Mouse (Mus musculus): ENCODE results near the gene Gtf2ird1.
"Not testable (repeated sequence)": the region's sequence is repeated elsewhere in the genome, so short reads cannot be mapped to it uniquely, and the experiment has no call there.

Gene Gtf2ird1

DNA sequence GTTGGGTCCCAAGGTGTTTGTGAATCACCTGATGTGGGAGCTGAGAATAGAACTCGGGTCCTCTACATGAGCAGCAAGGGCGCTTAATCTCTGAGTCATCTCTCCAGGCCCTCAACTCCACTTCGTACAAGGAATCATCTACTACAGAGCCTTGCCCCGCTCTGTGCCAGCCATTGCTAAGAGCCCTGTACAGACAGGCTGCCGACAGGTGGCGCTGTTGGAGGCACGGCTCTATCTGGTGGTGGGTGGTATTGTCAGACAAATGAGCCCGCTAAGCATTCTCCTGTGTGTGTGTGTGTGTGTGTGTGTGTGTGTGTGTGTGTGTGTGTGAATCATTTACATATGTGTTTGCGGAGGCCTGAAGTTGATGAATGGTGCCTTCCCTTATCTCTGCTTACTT, 111.1 kb downstream of the Gtf2ird1 start:
- DNase-seq (ENCODE audit: low read depth, low spot score): peak; percentile 92

DNA sequence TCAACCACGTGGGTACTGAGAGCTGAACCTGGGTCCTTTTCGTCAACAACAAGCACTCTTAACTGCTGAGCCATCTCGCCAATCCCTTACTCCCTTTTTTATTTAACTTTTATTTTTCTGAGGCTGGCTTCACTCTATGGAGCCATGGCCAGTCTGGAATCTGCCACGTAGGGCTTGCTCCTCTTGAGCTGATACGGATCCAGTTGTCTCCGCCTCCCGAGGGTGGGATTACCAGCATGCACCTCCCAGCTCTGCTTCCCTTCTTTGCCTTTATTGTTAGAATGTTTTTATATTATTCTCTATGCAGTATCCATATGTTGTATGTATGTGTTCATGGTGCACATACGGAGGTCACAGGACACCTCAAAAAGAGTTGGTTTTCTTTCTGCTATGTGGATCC, 112.4 kb downstream of the Gtf2ird1 start:
- no peak for DNase-seq (ENCODE audit: low read depth, low spot score)

DNA sequence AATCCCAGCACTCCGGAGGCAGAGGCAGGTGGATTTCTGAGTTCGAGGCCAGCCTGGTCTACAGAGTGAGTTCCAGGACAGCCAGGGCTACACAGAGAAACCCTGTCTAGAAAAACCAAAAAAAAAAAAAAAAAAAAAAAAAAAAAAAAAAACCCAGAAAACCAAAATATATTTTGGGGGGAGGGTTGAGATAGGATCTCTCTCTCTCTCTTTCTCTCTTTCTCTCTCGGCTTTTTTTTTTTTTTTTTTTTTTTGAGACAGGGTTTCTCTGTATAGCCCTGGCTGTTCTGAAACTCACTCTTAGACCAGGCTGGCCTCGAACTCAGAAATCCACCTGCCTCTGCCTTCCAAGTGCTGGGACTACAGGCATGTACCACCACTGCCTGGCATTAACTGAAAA, 113.0 kb downstream of the Gtf2ird1 start:
- DNase-seq (ENCODE audit: low read depth, low spot score): not testable (repeated sequence)

DNA sequence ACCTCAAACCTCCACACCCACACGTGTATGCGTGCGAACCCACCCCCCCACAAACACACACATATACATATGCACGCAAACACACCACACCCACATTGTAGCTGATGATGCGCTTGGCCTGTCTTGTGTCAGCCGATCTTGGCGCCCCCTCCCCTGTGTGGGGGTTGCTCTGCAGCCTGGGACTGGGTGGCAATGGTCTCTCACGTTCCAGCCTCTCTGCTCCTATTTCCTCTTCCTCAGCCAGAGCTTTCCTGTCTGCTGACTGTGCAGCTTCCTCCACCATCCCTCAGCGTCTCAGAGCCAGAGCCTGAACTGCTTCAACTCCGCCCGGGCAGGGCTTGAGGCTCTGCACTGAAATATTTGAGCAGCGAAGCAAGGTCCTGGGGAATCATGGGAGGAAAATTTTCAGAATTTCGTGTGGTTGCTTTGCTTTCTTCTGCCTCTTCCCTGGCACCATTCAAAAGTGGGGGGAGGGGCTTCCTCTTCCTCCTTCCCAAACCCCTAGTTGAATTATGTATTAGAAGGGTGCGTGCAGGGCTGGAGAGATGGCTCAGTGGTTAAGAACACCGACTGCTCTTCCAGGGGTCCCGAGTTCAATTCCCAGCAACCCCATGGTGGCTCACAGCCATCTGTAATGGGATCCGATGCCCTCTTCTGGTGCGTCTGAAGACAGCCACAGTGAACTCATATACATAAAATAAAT, 113.9 kb downstream of the Gtf2ird1 start:
- DNase-seq (ENCODE audit: low read depth, low spot score): peak; percentile 73

DNA sequence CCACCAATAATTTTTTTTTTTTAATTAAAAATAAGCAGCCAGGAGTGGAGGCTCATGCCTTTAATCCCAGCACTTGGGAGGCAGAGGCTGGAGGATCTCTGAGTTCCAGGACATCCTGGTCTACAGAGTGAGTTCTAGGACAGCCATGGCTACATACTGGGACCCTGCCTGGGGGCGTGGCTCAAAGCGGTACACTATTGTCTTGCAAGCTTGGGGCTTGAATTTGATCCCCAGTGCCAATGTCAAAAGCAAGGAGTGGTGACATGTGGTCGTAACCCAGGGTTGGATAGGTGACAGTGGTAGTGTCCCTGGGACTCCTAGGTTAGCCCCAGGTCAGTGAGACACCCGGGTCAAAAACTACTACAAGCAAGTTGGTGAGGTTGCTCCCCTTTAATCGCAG, 114.8 kb downstream of the Gtf2ird1 start:
- DNase-seq (ENCODE audit: low read depth, low spot score): peak; percentile 80

DNA sequence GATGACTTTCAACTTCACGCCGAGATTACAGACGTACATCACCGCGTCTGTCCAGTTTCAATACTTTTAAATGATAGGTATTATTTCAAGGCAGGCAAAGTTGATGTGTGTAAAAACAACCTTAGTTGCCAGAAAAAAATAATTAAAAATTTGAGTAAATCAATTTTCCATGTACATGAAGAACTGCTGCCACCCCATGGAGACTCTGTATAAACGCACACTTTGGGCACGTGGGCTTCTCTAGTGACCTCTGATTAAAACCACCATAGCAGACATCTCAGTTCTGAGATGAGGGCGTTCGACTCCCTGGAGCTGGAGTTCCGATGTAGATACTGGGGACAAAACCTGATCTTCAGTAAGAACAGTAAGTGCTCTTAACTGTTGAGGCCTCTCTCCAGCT, 115.2 kb downstream of the Gtf2ird1 start:
- DNase-seq (ENCODE audit: low read depth, low spot score): peak; percentile 71

DNA sequence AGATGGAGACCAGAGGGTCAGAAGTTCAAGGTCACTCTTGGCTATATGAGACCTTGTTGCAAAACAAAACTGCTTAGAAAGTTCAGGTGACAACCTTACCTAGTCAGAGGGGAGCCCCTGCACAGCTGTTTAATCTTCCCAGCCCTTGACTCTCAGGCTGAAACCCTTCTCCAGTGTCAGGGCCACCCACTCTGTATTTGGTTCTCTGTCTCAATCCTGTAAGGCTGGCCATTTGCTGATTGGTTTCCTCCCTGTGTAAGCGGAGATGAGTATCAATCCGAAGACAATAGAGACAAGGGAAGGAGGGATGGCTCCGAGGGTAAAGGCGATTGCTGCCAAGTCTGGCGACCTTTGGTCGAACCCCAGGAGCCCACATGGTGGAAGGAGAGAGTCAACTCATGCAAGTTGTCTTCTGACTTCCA, 116.4 kb downstream of the Gtf2ird1 start:
- peak; percentile 97 for DNase-seq (ENCODE audit: low read depth, low spot score)

DNA sequence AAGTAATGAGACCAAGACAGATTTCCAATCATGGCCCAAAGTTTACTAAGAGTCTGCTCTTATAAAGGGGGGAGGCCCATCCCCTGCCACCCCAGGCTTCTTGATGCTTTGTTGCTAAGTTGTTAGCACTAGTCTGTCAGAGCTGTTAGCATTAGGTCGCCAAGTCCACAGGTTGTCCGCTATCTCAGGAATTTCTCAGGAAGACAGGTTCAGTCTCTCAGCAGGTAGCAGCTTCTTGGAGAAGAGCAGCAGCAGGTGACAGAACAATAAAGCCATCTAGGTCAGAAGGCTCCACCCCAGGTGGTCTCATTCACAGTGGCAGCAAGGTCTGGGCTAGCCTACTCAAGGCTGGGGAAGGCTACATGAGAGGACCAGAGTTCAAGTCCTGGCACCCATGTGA, 119.5 kb downstream of the Gtf2ird1 start:
- DNase-seq (ENCODE audit: low read depth, low spot score): peak; percentile 85

DNA sequence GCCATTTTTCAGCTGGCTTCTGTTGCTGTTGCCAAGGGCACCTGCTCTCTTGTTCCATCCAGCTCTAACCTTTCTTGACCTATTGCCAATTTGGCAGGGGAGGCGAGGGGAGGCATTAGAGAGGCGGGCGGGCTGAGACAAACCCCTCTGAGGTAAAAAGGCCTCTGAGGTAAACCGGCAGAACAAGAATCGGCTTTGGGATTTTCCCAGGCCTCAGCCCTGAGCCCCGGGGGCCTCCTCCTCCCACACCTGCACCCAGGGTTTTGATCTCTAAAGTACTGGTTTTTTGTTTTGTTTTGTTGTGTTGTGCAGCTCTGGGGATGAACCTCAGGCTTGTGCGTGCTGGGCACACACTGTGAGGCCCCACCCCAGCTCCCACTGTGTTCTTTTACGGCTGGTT, 123.8 kb downstream of the Gtf2ird1 start:
- peak; percentile 87 for DNase-seq (ENCODE audit: low read depth, low spot score)

DNA sequence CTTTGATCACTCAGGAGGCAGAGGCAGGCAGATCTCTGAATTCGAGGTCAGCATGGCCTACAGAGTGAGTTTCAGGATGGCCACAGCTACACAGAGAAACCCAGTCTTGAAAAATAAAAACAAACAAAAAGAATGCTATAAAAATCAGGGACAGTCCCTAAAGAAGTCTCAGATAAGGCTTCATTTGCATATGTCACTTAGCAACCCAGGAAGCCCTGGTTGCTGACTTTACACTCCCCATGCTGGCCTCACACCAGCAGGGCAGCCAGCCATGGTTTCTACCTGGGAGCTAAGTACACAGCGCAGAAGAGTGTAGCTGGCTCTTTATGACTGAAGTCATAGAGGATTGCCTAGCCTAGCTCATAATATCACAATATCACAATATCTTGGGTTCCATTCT, 126.4 kb downstream of the Gtf2ird1 start:
- DNase-seq (ENCODE audit: low read depth, low spot score): no peak

DNA sequence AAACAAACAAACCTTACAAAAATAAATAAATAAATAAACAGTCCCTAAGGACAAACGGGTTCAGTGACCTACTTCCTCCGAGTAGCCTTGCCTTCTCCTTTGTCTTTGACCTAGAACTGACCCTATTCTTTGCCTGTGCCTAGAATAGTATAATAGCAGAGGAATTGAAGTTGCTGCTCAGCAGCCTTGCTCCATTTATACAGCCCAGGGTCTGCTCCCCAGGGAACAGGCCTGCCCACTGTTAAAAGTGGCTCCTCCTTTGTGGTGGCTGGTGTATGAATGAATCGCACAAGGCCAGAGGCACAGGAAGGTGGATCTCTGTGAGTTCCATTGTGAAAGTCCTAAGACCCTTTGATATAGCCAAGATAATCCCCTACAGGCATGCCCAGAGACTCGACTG, 127.2 kb downstream of the Gtf2ird1 start:
- peak; percentile 62 for DNase-seq (ENCODE audit: low read depth, low spot score)

DNA sequence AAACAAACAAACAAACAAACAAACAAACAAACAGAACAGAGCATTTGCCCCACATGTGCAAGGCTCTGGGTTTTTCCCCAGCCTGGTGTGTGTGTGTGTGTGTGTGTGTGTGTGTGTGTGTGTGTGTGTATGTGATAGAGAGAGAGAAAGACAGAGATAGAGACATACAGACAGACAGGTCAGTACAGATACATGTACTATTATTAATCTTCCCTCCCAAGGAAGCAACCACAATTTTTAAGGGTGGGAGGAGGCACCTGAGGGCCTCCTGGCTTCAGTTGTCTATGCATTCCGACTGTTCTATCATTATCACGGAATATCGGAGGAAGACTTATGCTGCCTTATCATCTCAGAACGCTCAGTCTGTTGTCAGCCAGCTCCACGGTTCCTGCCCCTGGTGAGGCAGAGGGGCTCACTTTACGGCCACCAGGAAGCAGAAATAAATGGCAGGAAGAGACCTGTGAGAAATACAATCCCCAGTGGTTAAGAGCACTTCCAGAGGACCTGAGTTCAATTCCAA, 128.0 kb downstream of the Gtf2ird1 start:
- no peak for DNase-seq (ENCODE audit: low read depth, low spot score)

DNA sequence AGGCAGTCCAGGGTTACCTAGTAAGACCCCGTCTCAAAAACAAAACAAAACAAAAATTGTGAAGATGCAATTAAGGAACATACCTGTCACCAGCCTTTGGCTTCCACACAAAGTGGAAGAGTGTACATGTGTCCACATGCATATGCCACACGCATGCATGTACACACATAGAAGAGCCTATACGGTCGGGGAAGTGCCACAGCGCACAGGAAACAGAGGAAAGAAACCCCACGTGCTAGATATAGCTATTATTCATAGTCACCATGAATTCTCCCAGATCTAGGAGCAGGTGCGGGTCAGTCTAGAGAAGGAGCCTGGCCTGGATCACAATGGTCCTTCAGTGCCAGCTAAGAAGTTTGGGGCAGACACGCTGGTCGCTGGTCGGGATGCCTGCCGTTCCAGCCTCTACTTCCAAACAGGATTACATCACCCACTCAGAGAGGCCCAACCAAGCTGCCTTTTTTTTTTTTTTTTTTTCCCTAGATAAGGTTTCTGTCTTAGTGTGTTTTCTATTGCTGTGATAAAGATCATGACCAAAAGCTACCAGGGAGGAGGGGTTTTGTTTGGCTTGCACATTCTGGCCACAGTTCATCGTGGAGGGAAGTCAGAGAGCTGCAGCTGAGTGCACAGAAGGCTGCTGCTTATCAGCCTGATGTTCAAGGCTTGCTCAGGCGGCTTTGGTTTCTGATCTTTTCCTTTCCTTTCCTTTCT, 130.5 kb downstream of the Gtf2ird1 start:
- no peak for DNase-seq (ENCODE audit: low read depth, low spot score)

DNA sequence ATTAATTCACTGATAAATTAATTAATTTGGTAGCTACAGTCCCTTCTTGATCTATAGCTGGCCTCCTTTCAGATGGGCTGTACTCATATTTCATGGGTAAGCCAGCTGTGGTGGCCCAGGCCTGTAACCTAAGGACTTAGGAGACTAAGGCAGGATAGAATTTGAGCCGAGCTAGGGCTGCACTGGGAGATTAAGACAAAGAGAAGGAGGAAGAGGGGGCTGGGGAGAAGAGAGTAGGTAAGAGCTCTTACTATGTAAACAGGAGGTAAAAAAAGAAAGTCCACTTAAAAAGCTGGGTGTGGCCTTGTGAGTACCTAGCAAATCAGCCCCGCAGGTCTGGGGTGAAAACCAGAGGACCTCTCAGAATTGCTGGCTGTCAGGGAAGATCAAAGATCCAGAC, 132.6 kb downstream of the Gtf2ird1 start:
- DNase-seq (ENCODE audit: low read depth, low spot score): peak; percentile 46

DNA sequence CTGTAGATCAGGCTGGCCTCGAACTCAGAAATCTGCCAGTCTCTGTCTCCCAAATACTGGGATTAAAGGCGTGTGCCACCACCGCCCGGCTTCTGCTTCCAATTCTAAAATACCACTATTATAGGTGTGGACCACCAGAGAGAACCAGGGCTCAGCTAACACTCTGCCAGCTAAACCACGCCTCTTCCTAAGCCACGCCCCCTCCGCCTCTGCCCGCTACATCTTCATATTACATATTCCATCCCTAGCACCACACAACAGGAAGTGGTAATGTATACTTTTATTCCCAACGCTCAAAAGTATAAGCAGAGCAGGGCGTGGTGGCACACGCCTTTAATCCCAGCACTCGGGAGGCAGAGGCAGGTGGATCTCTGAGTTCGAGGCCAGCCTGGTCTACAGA, 133.2 kb downstream of the Gtf2ird1 start:
- DNase-seq (ENCODE audit: low read depth, low spot score): peak; percentile 52

DNA sequence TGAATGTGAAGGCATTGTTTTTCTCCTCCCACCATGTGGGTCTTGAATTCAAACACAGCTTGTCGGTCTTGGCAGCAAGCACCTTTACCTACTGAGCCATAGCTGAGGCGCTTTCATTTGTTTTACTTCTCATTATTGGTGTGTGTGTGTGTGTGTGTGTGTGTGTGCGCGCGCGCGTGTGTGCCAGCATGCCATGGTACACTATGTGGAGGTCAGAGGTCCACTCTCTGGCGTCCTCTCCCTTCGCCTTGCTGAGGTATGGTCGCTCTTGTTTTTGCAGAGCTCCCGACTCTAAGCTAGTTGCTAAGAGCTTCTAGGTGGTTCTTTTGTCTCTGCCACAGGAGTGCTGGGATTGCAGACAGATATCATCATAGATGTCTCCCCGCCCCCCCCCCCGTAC, 134.2 kb downstream of the Gtf2ird1 start:
- DNase-seq (ENCODE audit: low read depth, low spot score): no peak

DNA sequence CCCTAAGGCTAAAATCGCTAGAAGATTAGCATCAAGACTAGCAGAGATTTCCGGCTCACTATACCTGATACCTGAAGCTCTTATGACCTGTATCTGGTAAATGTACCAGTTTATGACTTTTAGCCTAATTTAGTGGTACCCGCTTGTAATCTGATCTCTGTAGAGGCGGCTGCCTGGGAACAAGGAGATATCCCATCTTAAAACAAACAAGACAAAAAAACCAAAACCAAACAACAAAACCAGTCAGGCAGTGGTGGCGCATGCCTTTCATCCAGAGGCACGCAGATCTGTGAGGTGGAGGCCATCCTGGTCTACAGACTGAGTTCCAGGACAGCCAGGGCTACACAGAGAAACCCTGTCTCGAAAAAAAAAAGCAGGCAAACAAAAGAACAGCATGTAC, 134.8 kb downstream of the Gtf2ird1 start:
- DNase-seq (ENCODE audit: low read depth, low spot score): no peak

DNA sequence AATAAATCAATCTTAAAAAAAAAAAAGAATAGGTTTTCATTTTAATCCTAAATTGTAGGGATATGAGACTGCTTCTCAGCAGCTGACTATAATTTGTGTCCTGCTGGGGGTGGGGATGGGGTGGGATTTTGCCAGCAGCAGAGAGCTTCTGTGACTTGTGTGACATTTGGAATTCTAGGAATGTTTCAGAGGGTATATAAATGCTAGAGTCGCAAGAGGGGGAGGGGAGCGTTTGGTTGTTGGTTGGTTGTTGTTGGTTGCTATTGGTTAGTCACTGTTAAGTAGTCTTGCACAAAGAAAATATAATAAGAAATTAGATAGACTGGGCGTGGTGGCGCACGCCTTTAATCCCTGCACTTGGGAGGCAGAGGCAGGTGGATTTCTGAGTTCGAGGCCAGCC, 137.6 kb downstream of the Gtf2ird1 start:
- peak; percentile 42 for DNase-seq (ENCODE audit: low read depth, low spot score)

DNA sequence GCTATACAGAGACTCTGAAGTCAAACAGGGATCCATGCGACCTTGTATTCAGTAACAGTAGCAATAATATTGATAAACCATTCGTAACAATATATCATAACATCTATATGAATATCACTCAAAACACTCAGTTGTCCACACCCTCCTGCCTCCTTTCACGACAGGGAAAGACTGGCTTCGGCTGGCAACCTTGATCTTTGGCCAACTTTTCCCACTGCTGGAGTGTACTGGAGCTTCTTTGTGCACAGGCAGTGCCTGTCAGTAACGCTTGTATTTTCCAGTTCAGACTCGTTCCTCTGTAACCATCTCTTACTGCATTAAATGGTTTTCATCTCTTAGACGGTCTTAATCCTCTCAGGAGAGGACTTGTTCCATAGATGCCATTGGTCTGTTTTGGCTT, 139.8 kb downstream of the Gtf2ird1 start:
- DNase-seq (ENCODE audit: low read depth, low spot score): no peak

DNA sequence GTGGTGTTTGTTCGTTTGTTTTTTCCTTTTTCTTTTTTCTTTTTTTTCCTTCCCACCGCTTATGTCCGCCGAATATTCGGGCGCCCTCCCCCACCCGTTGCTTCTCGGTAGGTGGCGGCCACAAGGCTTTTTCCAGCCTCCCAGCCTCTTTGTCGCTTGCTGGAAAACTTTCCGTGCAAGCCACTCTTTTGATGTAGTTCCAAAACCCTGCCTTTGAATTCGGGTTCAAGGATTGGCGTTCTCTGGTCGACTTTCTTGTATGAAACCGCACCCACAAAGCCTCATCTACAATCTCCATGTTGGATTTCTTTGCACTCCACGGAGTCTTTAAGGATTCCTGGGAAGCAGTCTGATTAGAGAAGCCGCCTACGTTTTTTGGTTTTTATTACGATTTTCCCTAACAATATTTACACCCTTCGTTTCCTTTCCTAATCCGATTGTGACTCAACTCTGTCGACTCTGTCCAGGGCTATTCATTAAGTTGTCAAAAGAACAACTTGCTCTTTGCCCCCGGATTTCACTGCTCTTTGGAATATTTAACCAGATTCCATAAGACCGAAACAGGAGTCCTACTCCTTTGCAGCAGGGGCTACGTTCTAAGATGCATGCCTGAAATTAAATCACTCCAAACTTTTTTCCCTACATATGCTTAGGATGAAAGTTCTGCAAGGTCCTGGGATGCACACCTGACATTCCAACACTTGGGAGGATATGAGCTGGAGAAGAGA, 140.7 kb downstream of the Gtf2ird1 start:
- peak; percentile 72 for DNase-seq (ENCODE audit: low read depth, low spot score)

DNA sequence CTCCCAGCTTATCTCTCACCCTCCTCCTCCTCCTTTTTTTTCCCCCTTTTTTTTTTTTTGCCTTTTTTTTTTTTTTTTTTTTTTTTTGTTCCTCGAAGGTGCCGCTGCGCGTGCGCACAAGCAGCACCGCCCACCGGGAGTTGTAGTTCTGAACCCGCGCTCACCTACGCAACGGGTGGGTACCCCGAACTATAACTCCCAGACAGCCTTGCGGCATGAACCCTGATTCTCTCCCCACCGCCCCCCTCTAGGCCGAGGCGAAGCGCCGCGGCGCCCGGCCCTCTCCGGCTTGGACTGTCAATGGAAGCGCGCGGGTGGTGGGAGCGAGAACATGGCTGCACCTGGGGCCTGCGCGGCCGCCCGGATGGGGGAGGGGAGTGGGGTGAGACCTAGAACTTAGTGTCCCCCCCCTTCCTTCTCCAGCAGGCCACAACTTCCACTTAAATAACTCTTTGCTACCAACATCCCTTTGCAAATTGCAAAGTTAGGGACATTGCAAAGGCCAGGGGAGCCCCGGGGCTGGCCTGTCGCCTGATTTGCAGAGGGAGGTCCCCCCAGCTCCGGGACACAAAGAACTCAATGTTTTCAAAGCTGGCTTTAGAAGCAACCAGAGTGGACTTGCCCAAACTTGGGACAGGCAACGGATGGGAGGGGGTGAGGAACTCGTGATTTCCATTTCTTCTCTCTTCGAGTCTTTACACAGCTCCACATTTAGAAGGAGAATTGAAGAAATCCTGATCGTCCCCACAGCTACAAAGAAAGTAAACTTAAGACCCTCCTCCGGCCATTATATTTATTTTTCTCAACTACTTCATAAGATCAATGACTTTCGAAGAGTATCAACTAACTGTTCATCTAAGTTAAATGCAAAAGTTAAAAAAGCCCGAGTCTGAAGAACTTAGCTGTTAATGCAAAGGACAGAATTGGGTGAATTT, 141.6 kb downstream of the Gtf2ird1 start, which contains the start of gene Gtf2i:
Gtf2i (minus strand) TSS at position 73 of the 935 bp plus-strand sequence.
- DNase-seq (ENCODE audit: low read depth, low spot score): peak; percentile 98

All from ES-CJ7 (cell line).